Mouse (Mus musculus) E14TG2a.4 (cell line): Measurements from ENCODE around the gene Tmem184b.

Experiments
- CTCF ChIP-seq: conservative IDR thresholded peaks from 2 replicates; pipeline ENCODE4 v1.5.1; 2014; ENCODE audit warnings: low read length
- NANOG ChIP-seq: IDR thresholded peaks from 2 replicates; pipeline ENCODE4 v1.6.1; 2014; ENCODE audit warnings: borderline replicate concordance, low read length, mixed read lengths
- POU5F1 ChIP-seq: IDR thresholded peaks from 2 replicates; pipeline ENCODE4 v1.6.1; 2014; ENCODE audit warnings: low read length, borderline replicate concordance

GRCm38 (mm10) chr15:79330521-79330920 lies 72.8 kb downstream of the Tmem184b start:
- TF ChIP-seq CTCF (no peak), POU5F1 (no peak), NANOG (no peak)
